Mouse (Mus musculus): ENCODE results near the gene Pacsin2.

DNA sequence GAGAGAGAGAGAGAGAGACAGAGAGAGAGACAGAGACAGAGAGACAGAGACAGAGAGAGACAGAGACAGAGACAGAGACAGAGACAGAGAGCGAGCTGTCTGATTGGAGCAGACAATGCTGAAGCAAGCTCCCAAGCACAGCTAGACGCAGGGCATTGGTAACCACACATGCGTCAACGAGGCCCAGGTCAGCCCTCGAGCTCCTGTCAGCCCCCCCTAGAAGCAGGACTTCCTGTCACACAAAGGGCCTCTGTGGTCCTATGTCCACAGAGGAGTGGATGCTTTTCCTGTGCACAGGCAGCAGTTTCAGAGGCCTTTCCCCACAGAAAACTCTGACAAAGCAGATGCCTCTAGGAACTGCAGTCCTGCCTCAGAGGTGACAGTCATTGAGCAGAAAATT, 38.6 kb downstream of the Pacsin2 start:
- TF ChIP-seq CTCF (conservative IDR thresholded peaks at IDR 0.05; ENCODE audit: low read length) (no peak), POU5F1 (IDR thresholded peaks at IDR 0.05; ENCODE audit: borderline replicate concordance, low read length) (no peak)

All from E14TG2a.4 (cell line).